Mouse (Mus musculus): ENCODE data around the gene Ikbip. TPM values are rescaled to one million over a fixed set of nuclear protein-coding genes. Genes with fewer than 3 reads are reported as not detected.

Ikbip gene
- total RNA-seq, 2 experiments from 2014 or later: 15.0 to 15.4 TPM

Other genes starting within 250 kb of the Ikbip start
- gene Apaf1, start 170 bp upstream of the Ikbip start, total RNA-seq (2015): 139 and 147 TPM in 2 replicates
- 70.8 and 73.6 TPM in 2 replicates for gene Apaf1, start 170 bp upstream of the Ikbip start, total RNA-seq (2017)
- 402 and 461 TPM in 2 replicates for gene Slc25a3, start 41.1 kb downstream of the Ikbip start, total RNA-seq (2015)
- gene Slc25a3, start 41.1 kb downstream of the Ikbip start, total RNA-seq (2017): 143 and 163 TPM in 2 replicates
- 559 and 619 TPM in 2 replicates for gene Tmpo, start 98.4 kb downstream of the Ikbip start, total RNA-seq (2015)
- 895 and 963 TPM in 2 replicates for gene Tmpo, start 98.4 kb downstream of the Ikbip start, total RNA-seq (2017)